ENCODE assay signal across 9 mouse cellular contexts in the genomic region with DNA sequence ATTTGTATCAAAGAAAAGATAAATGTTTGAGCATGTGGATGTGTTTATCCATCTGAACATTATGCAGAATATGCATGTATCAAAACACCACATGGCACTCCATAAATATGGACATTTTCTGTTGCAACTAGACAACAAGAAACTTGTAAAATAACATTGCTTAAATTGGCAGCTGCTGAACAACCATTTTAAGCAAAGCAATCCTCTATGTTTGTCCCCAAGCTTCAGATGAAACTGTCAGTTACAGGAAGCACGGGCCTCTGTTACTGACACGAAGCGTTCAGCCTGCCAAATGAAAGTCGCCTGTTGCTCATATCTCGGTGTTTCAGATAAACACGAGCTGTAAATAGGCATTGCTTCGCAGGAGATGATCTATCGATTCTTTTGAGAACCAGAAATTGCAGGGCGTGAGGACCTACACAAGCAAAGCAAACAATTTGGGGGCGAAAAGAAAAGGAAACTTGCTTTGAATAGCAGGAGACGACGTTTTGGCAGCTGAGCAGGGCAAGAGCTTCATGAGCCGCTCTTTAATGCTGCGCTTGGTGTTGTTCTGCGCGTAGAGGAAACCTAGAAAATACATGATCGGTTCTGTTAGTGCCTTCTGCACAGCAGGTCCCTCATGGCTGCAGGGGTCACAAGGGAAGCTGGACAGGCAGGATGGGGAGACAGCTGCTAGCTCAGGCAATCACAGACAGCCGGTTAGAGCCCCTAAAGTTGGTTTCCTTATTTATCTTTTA.
DNase-seq lines count a peak whose midpoint lies in the region; ATAC-seq and TF ChIP-seq lines count a peak whose summit lies in the region.
"Had no signal": no experiment of that assay in that cellular context is flagged by ENCODE, and none has a peak within 500 bp of the region (broad histone marks: within the 10 kb centered on the region; RNA-seq: fewer than 3 reads in every experiment).

No protein-coding gene starts in this region.

- H3K4me3 ChIP-seq in heart, embryonic 11.5 days (ENCODE audit: low read depth, low read length): no peak overlapping the region
- peak overlapping the region; percentile 47 for H3K4me3 ChIP-seq in layer of hippocampus, adult 2 months

- H3K27me3 ChIP-seq in heart, embryonic 11.5 days (ENCODE audit: control insufficient read depth, insufficient read depth, low read length): no peaks in the 10 kb centered on the region

- H3K36me3 ChIP-seq in heart, embryonic 11.5 days (ENCODE audit: control insufficient read depth, insufficient read depth, low read length): no peaks in the 10 kb centered on the region

- no peaks in the 10 kb centered on the region for H3K4me1 ChIP-seq in heart, embryonic 11.5 days (ENCODE audit: control insufficient read depth, insufficient read depth, low read length)

- H3K27ac ChIP-seq in heart, embryonic 11.5 days (ENCODE audit: low read depth, low read length): no peak overlapping the region
- H3K27ac ChIP-seq in layer of hippocampus, adult 2 months: peak overlapping the region; percentile 77

- H3K9me3 ChIP-seq in heart, embryonic 11.5 days (replicated peaks; ENCODE audit: control insufficient read depth, low read length): no peaks in the 10 kb centered on the region

- no peak for DNase-seq in heart, adult 11 months
- peak; percentile 26 to 46 for DNase-seq in right cerebral cortex, postnatal 10 days (ENCODE audit: low spot score in 2 of 2)
- DNase-seq in right cerebral cortex, adult 18-20 months: no peak
- peak; percentile 17 to 52 for DNase-seq in layer of hippocampus, adult 2 months (ENCODE audit: low spot score in 2 of 2)
- DNase-seq in telencephalon, adult 2 months (ENCODE audit: low read depth, low spot score): peak; percentile 52
- no peak for DNase-seq in spleen, postnatal 14 days (ENCODE audit: low spot score in 2 of 2)
- no peak for DNase-seq in retina, postnatal 1 day
- DNase-seq: thymus, postnatal 14 days had no signal

- TF ChIP-seq CTCF in layer of hippocampus, adult 2 months (conservative IDR thresholded peaks at IDR 0.05): no peak

- no peak for ATAC-seq in heart, embryonic 11.5 days (replicated peaks; ENCODE audit: insufficient number of reproducible peaks, low FRiP score, low TSS enrichment)

- H3K4me2 ChIP-seq in heart, embryonic 11.5 days: peak overlapping the region; percentile 58

- 42% methylated on average over 18 of the region's 18 CpGs for WGBS in heart, embryonic 11.5 days (ENCODE audit: insufficient replicate concordance)

- no peak overlapping the region for H3K9ac ChIP-seq in heart, embryonic 11.5 days (ENCODE audit: low read depth, low read length)

Comparison
In these comparisons a context has a peak if more than half of its experiments do, and no peak if none do; other contexts are left out.
1. DNase-seq: peak in right cerebral cortex, postnatal 10 days (2 of 2), layer of hippocampus, adult 2 months (2 of 2) and telencephalon, adult 2 months (single experiment); none in heart, adult 11 months (single experiment), right cerebral cortex, adult 18-20 months (single experiment), spleen, postnatal 14 days (0 of 2) and retina, postnatal 1 day (single experiment).